Mouse (Mus musculus): ENCODE measurements around the gene Ahcy. TPM values are rescaled to one million over a fixed set of nuclear protein-coding genes. Genes with fewer than 3 reads are reported as not detected.
A peak's percentile ranks its signal among the peaks of the same experiment; 100 is the strongest.
"Not testable (repeated sequence)": the region's sequence is repeated elsewhere in the genome, so short reads cannot be mapped to it uniquely, and the experiment has no call there.

The Ahcy gene
- total RNA-seq (2014; rRNA removed): 62.7 and 70.1 TPM in 2 replicates
- polyA plus RNA-seq (2015; fragmentation: Nextera tagmentation; extraction: Ambion mirVana): 42.2 and 42.6 TPM in 2 replicates

DNA sequence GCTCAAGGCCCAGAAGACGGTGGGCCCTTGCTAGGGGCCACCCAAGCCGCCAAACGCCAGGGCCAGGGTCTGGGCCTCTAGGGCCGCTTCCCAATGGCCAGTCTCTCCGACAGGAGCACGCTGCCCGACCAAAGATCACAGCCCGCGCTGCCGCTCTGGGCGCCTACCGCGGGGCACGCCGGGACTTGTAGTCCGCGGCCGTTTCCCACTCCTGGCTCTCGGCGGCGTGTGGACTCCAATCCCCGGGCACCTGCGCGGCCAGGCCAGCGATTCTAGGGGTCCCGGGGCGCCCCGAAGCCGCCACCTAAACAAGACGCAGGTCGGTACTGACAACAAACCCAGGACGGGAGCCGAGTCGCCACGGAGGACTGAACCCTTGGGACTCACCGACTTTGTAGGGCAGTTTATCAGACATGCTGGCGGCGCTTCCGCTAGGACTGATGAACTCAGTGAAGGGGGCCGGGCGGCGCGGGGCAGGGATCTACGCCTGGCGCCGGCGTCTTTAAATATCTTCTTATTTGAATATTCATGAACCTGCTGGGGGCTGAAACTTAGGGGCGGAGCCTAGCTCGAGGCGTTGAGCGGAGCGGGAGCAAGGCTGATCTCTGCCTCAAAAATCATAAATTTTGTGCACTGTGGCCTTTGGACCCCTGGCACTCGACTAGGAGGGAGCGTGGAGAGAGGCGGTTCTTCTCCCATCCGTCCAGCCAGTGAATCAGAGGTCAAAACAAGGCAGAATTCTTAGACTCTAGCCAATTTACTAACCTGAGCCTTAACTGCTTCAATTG lies at the start of gene Ahcy:
Gene Ahcy, minus strand, starts transcription at position 520 of the 788 bp plus-strand sequence.
- Histone ChIP-seq H3K4me3 (ENCODE audit: low read depth, low read length) (peak within 1 kb of the TSS; percentile 70), H3K27me3 (ENCODE audit: insufficient read depth, low read length) (no peaks in the 10 kb centered on the region), H3K9ac (peak within 1 kb of the TSS; percentile 80), H3K4me2 (ENCODE audit: low read depth) (peak within 1 kb of the TSS; percentile 83), H3K4me1 (ENCODE audit: insufficient read depth) (peaks cover 19% of the 10 kb centered on the region), H3K27ac (ENCODE audit: low read depth, low read length) (peak within 1 kb of the TSS; percentile 88), H3K9me3 (ENCODE audit: low read length) (no peaks in the 10 kb centered on the region), H3K36me3 (ENCODE audit: insufficient read depth) (no peaks in the 10 kb centered on the region)
- no peak for TF ChIP-seq CTCF (IDR thresholded peaks at IDR 0.05; ENCODE audit: low read depth)
- DNase-seq (peak; percentile 91), ATAC-seq (peak; percentile 95)
- 2% methylated on average over 56 of the region's 56 CpGs for WGBS

DNA sequence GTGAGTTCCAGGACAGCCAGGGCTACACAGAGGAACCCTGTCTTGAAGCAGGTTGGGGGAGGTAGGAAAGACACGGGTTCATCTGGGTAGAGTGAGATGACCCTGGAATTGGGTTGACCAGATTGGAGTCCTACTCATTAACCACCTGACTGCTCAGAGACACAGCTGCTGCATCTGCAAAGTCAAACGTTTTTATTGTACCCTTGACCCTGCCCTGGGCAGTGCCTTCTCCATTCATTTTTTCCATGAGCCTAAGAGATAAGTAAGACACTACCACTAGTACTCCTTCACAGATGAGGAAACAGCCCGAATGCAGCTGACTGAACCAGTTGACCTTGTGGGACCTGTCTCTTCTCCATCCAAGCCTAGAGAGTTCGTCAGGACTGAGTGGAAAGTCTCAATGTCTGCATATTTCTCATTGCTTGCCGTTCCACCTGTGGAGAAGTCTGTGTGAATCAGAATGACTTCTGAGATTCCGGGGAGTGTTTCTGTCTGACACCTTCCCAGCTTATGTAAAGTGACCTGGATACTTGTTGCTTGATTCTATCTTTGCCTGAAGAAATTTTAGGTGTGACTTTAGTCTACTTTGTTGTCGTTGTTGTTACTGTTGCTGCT lies 41.0 kb upstream of the Ahcy start:
- Histone ChIP-seq H3K27me3 (ENCODE audit: insufficient read depth, low read length) (no peaks in the 10 kb centered on the region), H3K9ac (no peak overlapping the region), H3K4me3 (ENCODE audit: low read depth, low read length) (no peak overlapping the region), H3K27ac (ENCODE audit: low read depth, low read length) (no peak overlapping the region), H3K4me1 (ENCODE audit: insufficient read depth) (no peaks in the 10 kb centered on the region), H3K9me3 (ENCODE audit: low read length) (no peaks in the 10 kb centered on the region), H3K36me3 (ENCODE audit: insufficient read depth) (no peaks in the 10 kb centered on the region), H3K4me2 (ENCODE audit: low read depth) (no peak overlapping the region)
- no peak for TF ChIP-seq CTCF (IDR thresholded peaks at IDR 0.05; ENCODE audit: low read depth)
- 77% methylated on average over 7 of the region's 7 CpGs for WGBS
- ATAC-seq (no peak), DNase-seq (no peak)

DNA sequence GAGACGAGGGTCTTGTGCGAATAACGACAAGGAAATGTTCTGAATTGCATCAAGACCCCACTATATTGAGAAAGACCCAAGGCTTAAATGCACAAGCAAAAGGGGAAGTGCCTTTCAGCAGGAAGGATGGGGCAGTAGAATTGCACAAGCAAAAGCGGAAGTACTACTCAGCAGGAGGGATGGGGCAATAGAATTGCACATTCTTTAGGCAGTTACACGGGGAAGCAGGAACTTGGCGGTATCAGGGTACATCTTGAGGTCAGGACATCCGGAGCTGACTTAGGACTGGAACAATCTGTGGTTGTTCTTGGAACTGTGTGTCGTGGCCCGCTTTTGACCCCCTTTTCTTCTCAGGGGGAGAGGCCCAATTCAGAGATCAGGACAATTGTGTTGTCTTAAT lies 33.0 kb upstream of the Ahcy start:
- not testable (repeated sequence) for H3K4me3 ChIP-seq (ENCODE audit: low read depth, low read length); ATAC-seq; H3K4me1 ChIP-seq (ENCODE audit: insufficient read depth); H3K27ac ChIP-seq (ENCODE audit: low read depth, low read length); H3K27me3 ChIP-seq (ENCODE audit: insufficient read depth, low read length); H3K9ac ChIP-seq; DNase-seq; H3K36me3 ChIP-seq (ENCODE audit: insufficient read depth); H3K4me2 ChIP-seq (ENCODE audit: low read depth); H3K9me3 ChIP-seq (ENCODE audit: low read length)
- 86% methylated on average over 9 of the region's 9 CpGs for WGBS

DNA sequence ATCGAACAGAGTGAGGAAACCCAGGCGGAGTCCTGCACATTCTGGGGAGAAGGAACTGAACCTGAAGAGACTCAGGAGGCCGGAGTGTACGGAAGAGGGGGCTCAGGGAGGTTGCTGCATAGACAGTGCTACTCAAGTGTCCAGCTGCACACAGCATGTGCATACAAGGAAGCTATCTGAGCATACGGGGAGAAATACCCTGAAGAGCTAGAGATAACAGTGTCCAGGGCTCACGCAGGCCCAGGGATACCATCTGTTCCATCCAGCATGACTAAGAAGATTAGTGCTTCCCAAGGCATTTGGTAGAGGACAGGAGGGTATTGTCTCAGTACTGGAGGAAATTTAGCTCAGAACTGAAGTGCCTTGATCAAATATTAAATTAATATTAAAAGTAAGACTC lies 29.3 kb upstream of the Ahcy start:
- Histone ChIP-seq H3K27me3 (ENCODE audit: insufficient read depth, low read length) (no peaks in the 10 kb centered on the region), H3K4me3 (ENCODE audit: low read depth, low read length) (no peak overlapping the region), H3K27ac (ENCODE audit: low read depth, low read length) (no peak overlapping the region), H3K9ac (no peak overlapping the region), H3K4me2 (ENCODE audit: low read depth) (no peak overlapping the region), H3K36me3 (ENCODE audit: insufficient read depth) (no peaks in the 10 kb centered on the region), H3K4me1 (ENCODE audit: insufficient read depth) (no peaks in the 10 kb centered on the region), H3K9me3 (ENCODE audit: low read length) (no peaks in the 10 kb centered on the region)
- 75% methylated on average over 6 of the region's 6 CpGs for WGBS
- TF ChIP-seq CTCF (IDR thresholded peaks at IDR 0.05; ENCODE audit: low read depth): no peak
- DNase-seq (no peak), ATAC-seq (no peak)

DNA sequence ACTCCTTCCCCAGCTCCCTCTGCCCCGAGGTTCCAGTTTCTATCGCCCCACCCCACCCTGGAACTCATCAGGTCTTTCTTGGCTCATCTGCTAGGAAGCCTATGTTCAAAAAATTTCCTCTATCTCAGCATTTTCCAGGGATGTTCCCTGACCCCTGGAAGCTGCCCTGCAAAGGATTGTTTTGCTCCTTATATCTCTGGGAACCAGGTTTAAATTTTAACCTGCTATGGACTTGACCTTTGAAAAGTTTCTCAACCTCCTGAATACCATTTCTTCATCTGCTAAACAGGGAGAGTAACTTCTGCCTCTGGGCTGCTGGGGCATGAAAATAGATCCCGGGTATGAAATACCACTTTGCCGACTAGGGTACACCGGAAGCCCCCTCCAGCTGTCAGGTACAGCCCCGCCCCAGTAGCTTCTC lies 27.5 kb upstream of the Ahcy start:
- Histone ChIP-seq H3K27me3 (ENCODE audit: insufficient read depth, low read length) (no peaks in the 10 kb centered on the region), H3K27ac (ENCODE audit: low read depth, low read length) (no peak overlapping the region), H3K4me1 (ENCODE audit: insufficient read depth) (no peaks in the 10 kb centered on the region), H3K9me3 (ENCODE audit: low read length) (no peaks in the 10 kb centered on the region), H3K4me3 (ENCODE audit: low read depth, low read length) (no peak overlapping the region), H3K4me2 (ENCODE audit: low read depth) (no peak overlapping the region), H3K9ac (no peak overlapping the region), H3K36me3 (ENCODE audit: insufficient read depth) (no peaks in the 10 kb centered on the region)
- DNase-seq (no peak), ATAC-seq (no peak)
- WGBS: 67% methylated on average over 6 of the region's 6 CpGs
- no peak for TF ChIP-seq CTCF (IDR thresholded peaks at IDR 0.05; ENCODE audit: low read depth)

DNA sequence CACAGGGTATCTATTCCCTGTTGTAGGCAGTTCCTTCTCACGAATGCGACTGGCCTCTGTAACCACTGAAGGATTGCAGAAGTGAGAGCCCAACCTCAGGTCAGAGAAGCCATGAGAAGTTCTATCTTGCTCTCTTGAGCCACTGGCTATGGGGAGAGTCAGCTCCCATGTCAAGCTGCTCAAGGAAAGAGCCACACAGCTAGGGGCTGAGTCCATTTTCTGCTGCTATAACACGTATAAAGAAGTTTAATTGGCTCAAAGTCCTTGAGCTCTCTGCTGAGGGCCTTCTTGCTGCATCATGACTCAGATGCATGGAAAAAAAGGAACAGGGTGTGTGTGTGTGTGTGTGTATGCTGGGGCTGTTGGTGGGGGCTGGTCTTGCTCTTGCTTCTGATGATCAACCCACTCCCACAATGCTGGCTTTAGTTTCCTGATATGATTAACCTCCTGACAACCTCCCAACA lies 26.5 kb upstream of the Ahcy start:
- WGBS: 83% methylated on average over 3 of the region's 3 CpGs
- H3K9me3 ChIP-seq (ENCODE audit: low read length): no peaks in the 10 kb centered on the region

More for the DNA sequence above, 26.5 kb upstream of the Ahcy start:
- no peak for TF ChIP-seq CTCF (IDR thresholded peaks at IDR 0.05; ENCODE audit: low read depth)
- H3K27me3 ChIP-seq (ENCODE audit: insufficient read depth, low read length): no peaks in the 10 kb centered on the region
- H3K9ac ChIP-seq: no peak overlapping the region
- ATAC-seq: no peak
- no peak overlapping the region for H3K4me2 ChIP-seq (ENCODE audit: low read depth)
- no peak for DNase-seq
- no peak overlapping the region for H3K27ac ChIP-seq (ENCODE audit: low read depth, low read length)
- H3K4me1 ChIP-seq (ENCODE audit: insufficient read depth): no peaks in the 10 kb centered on the region
- H3K4me3 ChIP-seq (ENCODE audit: low read depth, low read length): no peak overlapping the region
- no peaks in the 10 kb centered on the region for H3K36me3 ChIP-seq (ENCODE audit: insufficient read depth)
